Mouse (Mus musculus): ENCODE results near the gene Lbx2.

Gene Lbx2

DNA sequence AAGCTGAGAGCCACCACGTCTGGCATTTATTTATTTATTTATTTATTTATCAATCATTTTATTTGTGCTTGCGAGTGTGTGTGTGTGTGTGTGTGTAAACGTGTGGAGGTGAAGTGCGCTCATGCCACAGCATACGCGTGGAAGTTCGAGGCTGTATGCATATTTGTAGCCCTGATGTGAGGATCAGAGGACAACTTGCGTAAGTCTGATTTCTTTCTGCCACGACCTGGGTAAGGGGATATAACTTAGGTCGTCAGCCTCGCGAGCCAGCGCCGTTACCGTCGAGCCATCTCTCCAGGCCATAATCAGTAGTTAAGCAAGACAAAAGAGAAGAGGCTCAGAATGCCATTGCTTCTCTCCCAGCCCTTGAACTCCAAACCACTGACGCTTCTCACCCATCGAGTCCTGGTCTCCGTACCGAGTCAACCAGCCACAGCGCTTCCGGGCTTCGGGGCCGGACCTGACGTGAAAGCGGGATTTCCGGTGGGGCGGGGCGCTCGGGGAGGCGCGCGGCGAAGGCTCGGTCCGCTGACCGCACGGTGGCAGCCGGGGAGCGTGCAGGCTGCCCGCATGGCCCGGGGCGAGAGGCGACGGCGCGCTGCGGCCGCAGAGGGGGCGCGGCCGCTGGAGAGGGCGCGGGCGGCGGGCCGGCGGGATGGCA, 29.0 kb downstream of the Lbx2 start, which contains the start of gene Mogs:
Mogs (plus strand) TSS at position 486 of the 661 bp plus-strand sequence.
- DNase-seq, result peak; percentile 96 to 97

- DNase-seq, result peak in 1 of 2 experiments; percentile 47
These were observed 29.7 kb downstream of the Lbx2 start for GRCm38 (mm10) chr6:83115682-83116372.

DNA sequence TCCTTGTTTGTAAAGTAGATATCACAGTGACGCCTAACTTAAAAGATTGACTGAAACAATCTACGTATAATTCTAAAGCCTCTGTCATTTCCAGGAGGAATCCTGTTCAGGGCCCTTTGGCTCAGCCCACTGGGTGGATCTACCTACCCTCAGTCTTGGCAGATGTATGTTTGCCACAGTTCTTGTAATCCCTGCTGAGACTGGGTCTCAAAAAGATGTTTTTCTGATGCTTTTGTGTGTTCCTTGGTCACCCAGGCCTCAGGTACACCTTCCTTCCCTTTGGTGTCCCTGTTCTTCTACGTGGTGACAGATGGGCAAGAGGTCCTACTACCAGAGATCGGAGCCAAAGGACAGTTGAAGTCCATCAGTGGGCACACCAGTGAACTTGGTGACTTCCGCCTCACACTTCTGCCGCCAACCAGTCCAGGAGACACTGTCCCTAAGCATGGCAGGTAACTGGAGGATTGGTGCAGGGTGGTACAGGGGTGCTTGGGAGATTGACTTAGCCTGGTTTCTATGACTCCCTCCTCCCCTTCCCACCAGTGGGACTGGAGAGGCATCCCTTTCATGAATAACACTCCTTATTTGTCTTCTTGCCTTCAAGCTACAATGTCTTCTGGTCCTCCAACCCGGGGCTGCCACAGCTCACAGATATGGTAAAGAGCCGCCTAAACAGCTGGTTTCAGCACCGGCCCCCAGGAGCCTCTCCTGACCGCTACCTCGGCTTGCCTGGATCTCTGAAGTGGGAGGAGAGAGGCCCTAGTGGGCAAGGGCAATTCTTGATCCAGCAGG, 30.4 kb downstream of the Lbx2 start:
- DNase-seq, result no peak

DNA sequence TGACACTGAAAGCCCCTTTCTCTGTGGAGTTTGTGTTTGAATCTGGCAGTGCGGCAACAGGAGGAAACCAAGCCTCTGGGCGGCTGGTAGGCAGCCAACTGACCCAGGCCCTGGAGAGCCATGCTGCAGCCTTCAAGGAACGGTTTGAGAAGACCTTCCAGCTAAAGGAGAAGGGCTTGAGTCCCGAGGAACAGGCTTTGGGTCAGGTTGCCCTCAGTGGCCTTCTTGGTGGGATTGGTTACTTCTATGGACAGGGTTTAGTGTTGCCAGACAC, 30.9 kb downstream of the Lbx2 start:
- DNase-seq, result peak in 1 of 2 experiments; percentile 20

DNA sequence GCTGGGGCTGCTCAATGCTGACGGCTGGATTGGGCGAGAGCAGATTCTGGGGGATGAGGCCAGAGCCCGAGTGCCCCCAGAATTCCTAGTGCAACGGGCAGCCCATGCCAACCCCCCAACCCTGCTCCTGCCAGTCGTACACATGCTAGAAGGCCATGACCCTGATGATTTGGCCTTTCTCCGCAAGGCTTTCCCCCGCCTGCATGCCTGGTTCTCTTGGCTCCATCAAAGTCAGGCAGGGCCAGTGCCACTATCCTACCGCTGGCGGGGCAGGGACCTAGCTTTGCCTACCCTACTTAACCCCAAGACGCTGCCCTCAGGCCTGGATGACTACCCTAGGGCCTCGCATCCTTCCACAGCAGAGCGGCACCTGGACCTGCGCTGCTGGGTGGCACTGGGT, 31.4 kb downstream of the Lbx2 start:
- DNase-seq, result no peak

GRCm38 (mm10) chr6:83118369-83118768, 32.2 kb downstream of the Lbx2 start:
- no peak for DNase-seq

DNA sequence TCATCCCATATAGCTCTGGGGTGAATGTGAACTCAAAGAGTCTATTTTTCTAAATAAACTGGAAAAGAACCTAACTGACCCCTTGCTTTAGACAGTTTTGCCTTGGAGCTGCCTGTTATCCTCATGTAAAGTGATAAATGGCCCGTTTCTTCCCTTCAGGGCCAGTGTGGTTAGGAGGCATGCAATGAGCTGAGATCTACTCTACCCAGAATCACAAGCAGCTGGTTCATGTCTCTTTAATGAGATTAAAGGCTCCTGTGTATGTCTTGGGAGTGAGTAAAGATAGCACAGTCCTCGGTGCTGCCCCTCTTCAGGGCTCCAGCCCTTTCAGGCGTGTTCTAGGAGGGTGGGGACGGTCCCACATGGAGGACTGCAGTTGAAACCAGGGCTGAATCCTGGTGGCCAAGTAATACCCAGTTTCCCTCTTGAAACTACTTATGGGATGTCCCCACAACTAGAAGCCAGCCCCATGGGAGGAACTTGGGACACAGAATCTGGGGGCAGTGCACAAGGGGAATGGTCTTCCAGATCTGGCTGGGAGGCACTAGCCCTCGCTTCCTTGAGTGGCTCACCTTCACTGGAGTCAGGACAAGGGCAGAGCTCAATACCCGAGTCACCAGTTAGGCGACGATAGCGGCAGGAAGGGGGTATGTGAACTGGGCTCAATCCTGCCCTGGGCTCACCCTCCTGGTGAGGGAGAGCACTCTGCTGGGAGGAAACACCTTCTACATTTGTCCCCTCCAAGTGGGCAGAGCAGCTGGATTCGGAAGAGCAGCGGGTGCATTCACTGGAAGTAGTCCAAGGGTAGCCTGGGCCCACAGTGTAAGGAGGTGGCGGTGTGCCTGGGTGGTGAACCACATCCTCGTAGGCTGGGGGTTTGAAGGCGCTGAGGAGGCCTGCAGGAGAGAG, 32.9 kb downstream of the Lbx2 start:
- peak in 1 of 2 experiments; percentile 23 for DNase-seq

GRCm38 (mm10) chr6:83119734-83120051, 33.5 kb downstream of the Lbx2 start:
- DNase-seq, result peak; percentile 58 to 60

- peak; percentile 93 to 95 for DNase-seq
These were observed 35.0 kb downstream of the Lbx2 start, which contains the start of gene Wbp1 for GRCm38 (mm10) chr6:83120930-83121862. TSS of gene Wbp1 (minus strand) at chr6:83121559.

- DNase-seq, result peak; percentile 73 to 76
These were observed 35.9 kb downstream of the Lbx2 start for GRCm38 (mm10) chr6:83121863-83122710.

DNA sequence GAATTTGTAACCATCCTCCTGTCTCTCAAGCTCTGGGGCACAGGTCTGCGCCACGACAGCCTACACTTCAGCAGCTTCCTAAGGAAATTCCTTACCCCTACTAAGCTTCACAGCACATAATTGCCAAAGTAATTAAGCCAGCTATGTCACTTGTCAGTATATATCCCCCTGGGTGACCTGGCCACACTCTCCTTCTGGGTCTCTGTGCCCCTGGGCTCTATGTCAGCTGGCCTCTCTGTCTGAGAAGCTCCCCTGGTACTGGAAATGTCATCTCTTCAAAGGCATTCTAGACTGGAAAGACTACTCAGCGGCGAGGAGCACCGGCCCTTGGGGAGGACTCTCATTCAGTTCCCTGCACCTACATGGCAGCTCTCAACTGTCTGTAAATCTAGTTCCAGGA, 36.8 kb downstream of the Lbx2 start:
- DNase-seq, result no peak

DNA sequence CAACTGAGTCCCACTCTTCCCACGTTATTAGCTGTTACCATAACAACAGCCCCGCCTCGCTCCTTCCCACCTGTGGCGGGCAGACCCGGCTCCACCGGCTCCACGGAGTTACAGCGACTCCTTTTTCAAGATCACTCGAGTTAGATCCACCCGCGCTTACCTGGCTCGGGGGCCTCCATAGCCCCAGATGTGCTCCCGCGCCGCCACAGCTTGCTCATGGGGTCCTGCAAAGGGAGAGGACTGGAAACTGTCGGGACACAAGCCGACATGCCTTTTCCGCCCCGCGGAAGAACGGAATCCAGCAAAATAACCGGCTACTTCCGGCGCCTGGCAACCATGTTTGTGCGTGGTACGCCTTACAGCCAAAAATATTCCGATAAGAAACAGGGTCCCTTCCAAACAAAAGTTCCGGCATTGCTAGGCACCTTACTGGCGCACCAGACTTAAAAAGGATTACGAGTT, 38.7 kb downstream of the Lbx2 start:
- DNase-seq, result peak; percentile 92 to 95

- DNase-seq, result no peak
These were observed 39.2 kb downstream of the Lbx2 start, which contains the start of gene Ino80b for GRCm38 (mm10) chr6:83125331-83125730. TSS of gene Ino80b (minus strand) at chr6:83125431.

- DNase-seq, result no peak
These were observed 41.3 kb downstream of the Lbx2 start for GRCm38 (mm10) chr6:83127419-83127818.

DNA sequence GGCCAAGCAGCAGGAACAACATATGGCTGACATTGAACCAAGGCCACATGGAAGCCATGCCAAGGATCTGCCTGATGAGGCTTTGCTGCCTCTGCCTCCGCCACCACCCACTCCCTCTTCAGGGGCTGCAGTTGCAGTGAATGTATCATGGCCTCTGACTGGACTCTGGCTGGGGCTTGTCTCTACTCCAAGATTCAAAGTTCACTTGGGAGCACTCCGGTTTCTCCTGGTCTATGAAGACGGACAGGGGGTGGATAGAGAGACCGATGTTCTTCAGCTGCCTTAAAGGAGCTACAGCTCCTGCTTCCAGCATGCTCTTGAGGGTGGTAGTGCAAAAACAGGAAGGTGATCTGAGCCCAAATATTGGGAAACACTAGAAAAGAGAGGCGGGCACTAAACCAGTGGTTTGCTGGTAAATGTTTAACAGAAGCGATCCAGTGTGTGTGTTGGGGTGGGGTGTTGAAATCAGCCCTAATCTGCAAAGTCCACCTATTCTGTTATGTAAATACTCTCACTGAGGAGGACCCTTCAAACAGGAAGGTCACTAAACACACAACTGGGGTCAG, 45.4 kb downstream of the Lbx2 start:
- peak; percentile 64 to 66 for DNase-seq

- no peak for DNase-seq
These were observed 46.2 kb downstream of the Lbx2 start for GRCm38 (mm10) chr6:83132176-83132919.

DNA sequence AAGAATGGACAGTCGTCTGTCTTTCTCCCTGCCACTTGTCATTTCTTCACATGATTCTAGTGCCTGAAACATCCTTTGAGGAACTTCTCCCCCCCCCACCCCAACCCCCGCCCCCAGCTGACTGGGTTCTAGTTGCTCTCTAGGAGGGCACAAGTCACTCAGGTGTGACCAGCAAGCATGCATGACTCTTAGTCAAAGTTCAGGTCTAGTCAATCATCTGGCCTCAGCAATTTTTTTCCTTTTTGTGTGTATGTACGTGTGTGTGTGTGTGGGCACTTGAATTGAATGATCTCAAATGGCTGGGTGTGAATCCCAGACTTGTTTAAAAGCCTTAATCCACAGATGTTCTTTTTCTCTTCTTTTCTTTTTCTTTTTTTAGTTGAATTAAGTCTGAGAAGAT, 48.1 kb downstream of the Lbx2 start:
- no peak for DNase-seq

DNA sequence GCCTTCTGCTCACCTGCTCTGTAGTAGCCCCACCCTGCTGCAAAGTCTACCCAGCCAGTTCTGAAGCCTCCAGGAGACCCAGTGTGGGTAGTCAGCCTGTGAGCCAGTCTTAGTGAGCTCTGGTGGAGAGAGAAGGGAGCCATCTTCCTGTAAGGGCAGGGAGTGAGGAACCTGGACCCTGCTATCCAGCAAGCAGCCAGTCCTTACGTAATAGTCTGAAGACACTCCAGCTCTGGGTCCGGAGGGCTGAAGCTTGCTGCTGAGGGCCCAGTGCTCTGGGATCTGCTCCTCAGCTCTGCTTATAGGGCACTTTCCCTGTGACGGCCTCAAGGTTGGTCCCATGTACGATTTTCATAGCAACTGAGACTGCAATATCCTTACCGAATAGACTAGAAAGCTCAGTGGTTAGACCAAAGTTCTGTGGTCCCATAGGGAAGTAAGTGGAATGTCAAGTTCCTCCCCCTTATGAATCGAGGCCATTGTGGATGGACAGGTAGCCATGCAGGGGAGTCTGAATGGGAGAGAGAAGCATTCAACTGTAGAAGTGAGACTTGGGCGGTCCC, 48.9 kb downstream of the Lbx2 start, which contains the start of gene Rtkn:
Rtkn (plus strand) TSS at position 513 of the 563 bp plus-strand sequence.
- DNase-seq, result no peak
